Comparison of ENCODE assay signal across 15 mouse cellular contexts in genomic region chr14:31960201-31960854, GRCm38 (mm10).
DNase-seq lines count a peak whose midpoint lies in the region; ATAC-seq and TF ChIP-seq lines count a peak whose summit lies in the region.
"Had no signal": no experiment of that assay in that cellular context is flagged by ENCODE, and none has a peak within 500 bp of the region (broad histone marks: within the 10 kb centered on the region; RNA-seq: fewer than 3 reads in every experiment).

No protein-coding gene starts in this region.

- no peak for TF ChIP-seq CTCF in liver, postnatal 0 days (IDR thresholded peaks at IDR 0.05; ENCODE audit: low read depth)

- H3K27me3 ChIP-seq in liver, embryonic 12.5 days (replicated peaks): no peaks in the 10 kb centered on the region; the same call in 1 of the 2 replicates
- H3K27me3 ChIP-seq in liver, postnatal 0 days (ENCODE audit: insufficient read depth, low read length): no peaks in the 10 kb centered on the region
- no peaks in the 10 kb centered on the region for H3K27me3 ChIP-seq in stomach, embryonic 15.5 days (replicated peaks)
- H3K27me3 ChIP-seq: embryonic facial prominence, embryonic 12.5 days; limb, embryonic 13.5 days; neural tube, embryonic 12.5 days had no signal

- no peak overlapping the region for H3K4me3 ChIP-seq in liver, embryonic 12.5 days
- no peak overlapping the region for H3K4me3 ChIP-seq in liver, postnatal 0 days (ENCODE audit: low read depth, low read length)
- no peak overlapping the region for H3K4me3 ChIP-seq in stomach, embryonic 15.5 days (replicated peaks)
- H3K4me3 ChIP-seq: embryonic facial prominence, embryonic 12.5 days; limb, embryonic 13.5 days; neural tube, embryonic 12.5 days had no signal

- TF ChIP-seq EP300 in liver, postnatal 0 days (IDR thresholded peaks at IDR 0.05; ENCODE audit: low read depth): no peak

- peaks cover 6% of the 10 kb centered on the region for H3K4me1 ChIP-seq in liver, embryonic 12.5 days
- peaks cover 3% of the 10 kb centered on the region; the same call in 1 of the 2 replicates for H3K4me1 ChIP-seq in liver, postnatal 0 days (ENCODE audit: insufficient read depth)
- H3K4me1 ChIP-seq in stomach, embryonic 15.5 days: peaks cover 12% of the 10 kb centered on the region; the same call in 1 of the 2 replicates
- H3K4me1 ChIP-seq: neural tube, embryonic 12.5 days had no signal

- peak; percentile 59; the same call in 1 of the 2 replicates for ATAC-seq in liver, embryonic 12.5 days
- ATAC-seq in liver, postnatal 0 days: no peak
- 0 out of 2 replicates have a peak, but pooled peaks have one; percentile 27 for ATAC-seq in stomach, embryonic 15.5 days (ENCODE audit: insufficient read depth, low FRiP score, low read depth)
- ATAC-seq: CD4-positive, CD25-positive, alpha-beta regulatory T cell, adult 4 months had no signal

- no peaks in the 10 kb centered on the region for H3K9me3 ChIP-seq in liver, embryonic 12.5 days (replicated peaks)
- no peaks in the 10 kb centered on the region for H3K9me3 ChIP-seq in liver, postnatal 0 days (ENCODE audit: low read length)
- no peaks in the 10 kb centered on the region for H3K9me3 ChIP-seq in stomach, embryonic 15.5 days
- H3K9me3 ChIP-seq: embryonic facial prominence, embryonic 12.5 days; limb, embryonic 13.5 days; neural tube, embryonic 12.5 days had no signal

- DNase-seq in liver, postnatal 0 days: no peak
- peak; percentile 60 to 74 for DNase-seq in heart, adult 9 months (ENCODE audit: low spot score in 2 of 2)
- DNase-seq in heart, postnatal 25 days (ENCODE audit: low spot score): peak; percentile 67
- DNase-seq in right cerebral cortex, postnatal 36 days (ENCODE audit: low spot score in 2 of 2): no peak
- DNase-seq in adrenal gland, postnatal 4 days (ENCODE audit: low spot score in 2 of 2): no peak
- DNase-seq: adrenal gland, postnatal 36 days; cerebellum, postnatal 36 days; kidney, adult 9 months; thymus, postnatal 36 days had no signal

- H3K36me3 ChIP-seq in liver, embryonic 12.5 days: no peaks in the 10 kb centered on the region
- H3K36me3 ChIP-seq in liver, postnatal 0 days (replicated peaks; ENCODE audit: insufficient read depth, low read length): no peaks in the 10 kb centered on the region
- H3K36me3 ChIP-seq in stomach, embryonic 15.5 days: no peaks in the 10 kb centered on the region
- H3K36me3 ChIP-seq: embryonic facial prominence, embryonic 12.5 days; limb, embryonic 13.5 days; neural tube, embryonic 12.5 days had no signal

- WGBS in liver, embryonic 12.5 days (ENCODE audit: insufficient replicate concordance): 67% methylated on average over 9 of the region's 9 CpGs
- WGBS in liver, postnatal 0 days (ENCODE audit: insufficient replicate concordance): 66% methylated on average over 9 of the region's 9 CpGs
- WGBS in stomach, embryonic 15.5 days: 68% methylated on average over 9 of the region's 9 CpGs

- H3K4me2 ChIP-seq in liver, embryonic 12.5 days: no peak overlapping the region
- H3K4me2 ChIP-seq in liver, postnatal 0 days (ENCODE audit: low read depth, low read length): no peak overlapping the region
- H3K4me2 ChIP-seq in stomach, embryonic 15.5 days: no peak overlapping the region
- H3K4me2 ChIP-seq: embryonic facial prominence, embryonic 12.5 days; limb, embryonic 13.5 days; neural tube, embryonic 12.5 days had no signal

- no peak overlapping the region for H3K27ac ChIP-seq in liver, embryonic 12.5 days
- no peak overlapping the region for H3K27ac ChIP-seq in liver, postnatal 0 days (ENCODE audit: low read depth)
- no peak overlapping the region for H3K27ac ChIP-seq in stomach, embryonic 15.5 days
- H3K27ac ChIP-seq: embryonic facial prominence, embryonic 12.5 days; limb, embryonic 13.5 days; neural tube, embryonic 12.5 days had no signal

- intact Hi-C loops in heart, postnatal 25 days (cut with DNase I): loop anchor here (2.0 kb wide), 1 partner anchor 44 kb away; no protein-coding TSS in a partner anchor

- H3K9ac ChIP-seq in liver, embryonic 12.5 days: no peak overlapping the region
- H3K9ac ChIP-seq in liver, postnatal 0 days (replicated peaks): no peak overlapping the region
- H3K9ac ChIP-seq in stomach, embryonic 15.5 days: no peak overlapping the region
- H3K9ac ChIP-seq: embryonic facial prominence, embryonic 12.5 days; limb, embryonic 13.5 days; neural tube, embryonic 12.5 days had no signal

Comparison
In these comparisons a context has a peak if more than half of its experiments do, and no peak if none do; other contexts are left out.
1. DNase-seq: peak in heart, adult 9 months (2 of 2) and heart, postnatal 25 days (single experiment); none in liver, postnatal 0 days (single experiment), right cerebral cortex, postnatal 36 days (0 of 2) and adrenal gland, postnatal 4 days (0 of 2).